Mouse (Mus musculus): ENCODE results near the gene Tmc6. TPM values are rescaled to one million over a fixed set of nuclear protein-coding genes. Genes with fewer than 3 reads are reported as not detected.

The Tmc6 gene
- polyA plus RNA-seq, 1 experiment from 2014 or later = 17.5 TPM

GRCm38 (mm10) chr11:117779434-117780198, 2.4 kb downstream of the Tmc6 start:
- Histone ChIP-seq H3K36me3 (0 out of 2 replicates have a peak, but pooled peaks cover 4% of the 10 kb centered on the region), H3K4me1 (peaks cover 41% of the 10 kb centered on the region), H3K9ac (peak overlapping the region; percentile 54), H3K4me2 (replicated peaks) (peak overlapping the region; percentile 84), H3K27me3 (peaks cover 28% of the 10 kb centered on the region), H3K9me3 (no peaks in the 10 kb centered on the region), H3K27ac (peak overlapping the region; percentile 64), H3K4me3 (peak overlapping the region; percentile 44)
- no peak for ATAC-seq (ENCODE audit: insufficient number of reproducible peaks, insufficient read depth, low FRiP score, low TSS enrichment)
- 3% methylated on average over 38 of the region's 38 CpGs for WGBS

- H3K27me3 ChIP-seq = peaks cover 26% of the 10 kb centered on the region
- WGBS = 46% methylated on average over 12 of the region's 12 CpGs
- peak overlapping the region; percentile 64 for H3K27ac ChIP-seq
- peak overlapping the region; percentile 44 for H3K4me3 ChIP-seq
- peak overlapping the region; percentile 84 for H3K4me2 ChIP-seq (replicated peaks)
- no peak; the same call in 1 of the 2 replicates for ATAC-seq (ENCODE audit: insufficient number of reproducible peaks, insufficient read depth, low FRiP score, low TSS enrichment)
- 0 out of 2 replicates have a peak, but pooled peaks cover 4% of the 10 kb centered on the region for H3K36me3 ChIP-seq
- H3K4me1 ChIP-seq = peaks cover 41% of the 10 kb centered on the region
- H3K9ac ChIP-seq = peak overlapping the region; percentile 54; the same call in 1 of the 2 replicates
- H3K9me3 ChIP-seq = no peaks in the 10 kb centered on the region
Measured at GRCm38 (mm10) chr11:117778851-117779433, 3.1 kb downstream of the Tmc6 start.

GRCm38 (mm10) chr11:117778031-117778430, 4.0 kb downstream of the Tmc6 start:
- WGBS = 92% methylated on average over 11 of the region's 11 CpGs
- H3K4me2 ChIP-seq (replicated peaks) = no peak overlapping the region
- peaks cover 17% of the 10 kb centered on the region for H3K27me3 ChIP-seq
- H3K4me1 ChIP-seq = peaks cover 34% of the 10 kb centered on the region
- H3K27ac ChIP-seq = no peak overlapping the region
- H3K36me3 ChIP-seq = peaks cover 5% of the 10 kb centered on the region; the same call in 1 of the 2 replicates
- no peak for ATAC-seq (ENCODE audit: insufficient number of reproducible peaks, insufficient read depth, low FRiP score, low TSS enrichment)
- H3K9me3 ChIP-seq = no peaks in the 10 kb centered on the region
- H3K4me3 ChIP-seq = no peak overlapping the region
- no peak overlapping the region for H3K9ac ChIP-seq

- Histone ChIP-seq H3K9me3 (no peaks in the 10 kb centered on the region), H3K4me3 (no peak overlapping the region), H3K27me3 (peaks cover 8% of the 10 kb centered on the region), H3K36me3 (peaks cover 10% of the 10 kb centered on the region; the same call in 1 of the 2 replicates), H3K27ac (no peak overlapping the region), H3K9ac (no peak overlapping the region), H3K4me1 (peaks cover 30% of the 10 kb centered on the region), H3K4me2 (replicated peaks) (no peak overlapping the region)
- no peak for ATAC-seq (ENCODE audit: insufficient number of reproducible peaks, insufficient read depth, low FRiP score, low TSS enrichment)
- WGBS = 84% methylated on average over 5 of the region's 5 CpGs
Measured at GRCm38 (mm10) chr11:117777111-117777510, 4.9 kb downstream of the Tmc6 start.

- no peak for ATAC-seq (ENCODE audit: insufficient number of reproducible peaks, insufficient read depth, low FRiP score, low TSS enrichment)
- Histone ChIP-seq H3K36me3 (peaks cover 15% of the 10 kb centered on the region; the same call in 1 of the 2 replicates), H3K4me3 (no peak overlapping the region), H3K4me1 (peaks cover 21% of the 10 kb centered on the region), H3K9me3 (no peaks in the 10 kb centered on the region), H3K9ac (no peak overlapping the region), H3K4me2 (replicated peaks) (no peak overlapping the region), H3K27me3 (no peaks in the 10 kb centered on the region), H3K27ac (no peak overlapping the region)
- WGBS = 90% methylated on average over 14 of the region's 14 CpGs
Measured at GRCm38 (mm10) chr11:117776085-117776792, 5.8 kb downstream of the Tmc6 start.

GRCm38 (mm10) chr11:117775540-117775939, 6.5 kb downstream of the Tmc6 start:
- Histone ChIP-seq H3K27me3 (no peaks in the 10 kb centered on the region), H3K36me3 (peaks cover 16% of the 10 kb centered on the region; the same call in 1 of the 2 replicates), H3K9me3 (no peaks in the 10 kb centered on the region), H3K4me2 (replicated peaks) (no peak overlapping the region), H3K9ac (no peak overlapping the region), H3K27ac (no peak overlapping the region), H3K4me1 (peaks cover 16% of the 10 kb centered on the region; the same call in 1 of the 2 replicates), H3K4me3 (no peak overlapping the region)
- 89% methylated on average over 13 of the region's 13 CpGs for WGBS
- ATAC-seq (ENCODE audit: insufficient number of reproducible peaks, insufficient read depth, low FRiP score, low TSS enrichment) = no peak

- Histone ChIP-seq H3K9ac (no peak overlapping the region), H3K36me3 (peaks cover 16% of the 10 kb centered on the region; the same call in 1 of the 2 replicates), H3K9me3 (no peaks in the 10 kb centered on the region), H3K4me3 (no peak overlapping the region), H3K27ac (no peak overlapping the region), H3K4me2 (replicated peaks) (no peak overlapping the region), H3K4me1 (peaks cover 15% of the 10 kb centered on the region; the same call in 1 of the 2 replicates), H3K27me3 (no peaks in the 10 kb centered on the region)
- ATAC-seq (ENCODE audit: insufficient number of reproducible peaks, insufficient read depth, low FRiP score, low TSS enrichment) = no peak
- WGBS = 93% methylated on average over 10 of the region's 10 CpGs
Measured at GRCm38 (mm10) chr11:117774925-117775324, 7.1 kb downstream of the Tmc6 start.

- H3K36me3 ChIP-seq = peaks cover 14% of the 10 kb centered on the region; the same call in 1 of the 2 replicates
- no peak overlapping the region for H3K4me2 ChIP-seq (replicated peaks)
- no peak overlapping the region for H3K4me3 ChIP-seq
- no peak overlapping the region for H3K9ac ChIP-seq
- no peak for ATAC-seq (ENCODE audit: insufficient number of reproducible peaks, insufficient read depth, low FRiP score, low TSS enrichment)
- no peaks in the 10 kb centered on the region for H3K4me1 ChIP-seq
- no peak overlapping the region for H3K27ac ChIP-seq
- no peaks in the 10 kb centered on the region for H3K27me3 ChIP-seq
- 95% methylated on average over 7 of the region's 7 CpGs for WGBS
- no peaks in the 10 kb centered on the region for H3K9me3 ChIP-seq
Measured at GRCm38 (mm10) chr11:117772352-117772751, 9.6 kb downstream of the Tmc6 start.

- ATAC-seq (ENCODE audit: insufficient number of reproducible peaks, insufficient read depth, low FRiP score, low TSS enrichment) = no peak
- 94% methylated on average over 10 of the region's 10 CpGs for WGBS
- no peak overlapping the region for H3K9ac ChIP-seq
Measured at GRCm38 (mm10) chr11:117770407-117770806, 11.6 kb downstream of the Tmc6 start.

GRCm38 (mm10) chr11:117769683-117770047, 12.3 kb downstream of the Tmc6 start:
- H3K4me2 ChIP-seq (replicated peaks) = no peak overlapping the region
- 92% methylated on average over 7 of the region's 7 CpGs for WGBS
- H3K27me3 ChIP-seq = no peaks in the 10 kb centered on the region
- peaks cover 32% of the 10 kb centered on the region for H3K36me3 ChIP-seq
- no peak for ATAC-seq (ENCODE audit: insufficient number of reproducible peaks, insufficient read depth, low FRiP score, low TSS enrichment)
- no peaks in the 10 kb centered on the region for H3K4me1 ChIP-seq
- H3K9me3 ChIP-seq = no peaks in the 10 kb centered on the region
- no peak overlapping the region for H3K4me3 ChIP-seq
- H3K27ac ChIP-seq = 0 out of 2 replicates have a peak overlapping the region, but pooled peaks have one; percentile 8
- no peak overlapping the region for H3K9ac ChIP-seq

More at GRCm38 (mm10) chr11:117770407-117770806, 11.6 kb downstream of the Tmc6 start:
- Histone ChIP-seq H3K27me3 (no peaks in the 10 kb centered on the region), H3K36me3 (peaks cover 24% of the 10 kb centered on the region), H3K4me1 (no peaks in the 10 kb centered on the region), H3K9me3 (no peaks in the 10 kb centered on the region), H3K4me2 (replicated peaks) (no peak overlapping the region), H3K4me3 (no peak overlapping the region), H3K27ac (no peak overlapping the region)

Measured in embryonic facial prominence, embryonic 12.5 days (tissue).